Mouse (Mus musculus): ENCODE measurements around the gene Bach2.

The Bach2 gene

GRCm38 (mm10) chr4:32349361-32349760, 110.8 kb downstream of the Bach2 start:
- in situ Hi-C loops (cut with MboI, MseI): no loop called here

- in situ Hi-C loops (cut with MboI, MseI): loop anchor here (5.0 kb wide), 1 partner anchor 94 kb away; no protein-coding TSS in a partner anchor
These were observed 112.6 kb downstream of the Bach2 start for GRCm38 (mm10) chr4:32351236-32351635.

- in situ Hi-C loops (cut with MboI, MseI): loop anchor here (5.0 kb wide), 1 partner anchor 94 kb away; no protein-coding TSS in a partner anchor
These were observed 113.2 kb downstream of the Bach2 start for GRCm38 (mm10) chr4:32351661-32352246.

- in situ Hi-C loops (cut with MboI, MseI): loop anchor here (5.0 kb wide), 1 partner anchor 95 kb away; no protein-coding TSS in a partner anchor
These were observed 113.8 kb downstream of the Bach2 start for GRCm38 (mm10) chr4:32352442-32352841.

GRCm38 (mm10) chr4:32352842-32353241, 114.2 kb downstream of the Bach2 start:
- in situ Hi-C loops (cut with MboI, MseI): loop anchor here (5.0 kb wide), 1 partner anchor 96 kb away; no protein-coding TSS in a partner anchor

- in situ Hi-C loops (cut with MboI, MseI): no loop called here
These were observed 117.5 kb downstream of the Bach2 start for GRCm38 (mm10) chr4:32355935-32356617.

GRCm38 (mm10) chr4:32357996-32358600, 119.5 kb downstream of the Bach2 start:
- in situ Hi-C loops (cut with MboI, MseI): no loop called here

- in situ Hi-C loops (cut with MboI, MseI): no loop called here
These were observed 120.2 kb downstream of the Bach2 start for GRCm38 (mm10) chr4:32358602-32359464.

- in situ Hi-C loops (cut with MboI, MseI): loop anchor here (10.0 kb wide), 1 partner anchor 305 kb away; no protein-coding TSS in a partner anchor
These were observed 121.0 kb downstream of the Bach2 start for GRCm38 (mm10) chr4:32359634-32360033.

GRCm38 (mm10) chr4:32360496-32360895, 121.9 kb downstream of the Bach2 start:
- in situ Hi-C loops (cut with MboI, MseI): loop anchor here (10.0 kb wide), 1 partner anchor 306 kb away; no protein-coding TSS in a partner anchor

- in situ Hi-C loops (cut with MboI, MseI): loop anchor here (10.0 kb wide), 1 partner anchor 309 kb away; no protein-coding TSS in a partner anchor
These were observed 124.9 kb downstream of the Bach2 start for GRCm38 (mm10) chr4:32363488-32363984.

GRCm38 (mm10) chr4:32365144-32365907, 126.7 kb downstream of the Bach2 start:
- in situ Hi-C loops (cut with MboI, MseI): loop anchor here (10.0 kb wide), 1 partner anchor 311 kb away; no protein-coding TSS in a partner anchor

GRCm38 (mm10) chr4:32366176-32366575, 127.6 kb downstream of the Bach2 start:
- in situ Hi-C loops (cut with MboI, MseI): loop anchor here (10.0 kb wide), 1 partner anchor 311 kb away; no protein-coding TSS in a partner anchor

- in situ Hi-C loops (cut with MboI, MseI): loop anchor here (10.0 kb wide), 1 partner anchor 314 kb away; no protein-coding TSS in a partner anchor
These were observed 129.7 kb downstream of the Bach2 start for GRCm38 (mm10) chr4:32368345-32368744.

GRCm38 (mm10) chr4:32373085-32373484, 134.5 kb downstream of the Bach2 start:
- in situ Hi-C loops (cut with MboI, MseI): no loop called here

- in situ Hi-C loops (cut with MboI, MseI): no loop called here
These were observed 134.9 kb downstream of the Bach2 start for GRCm38 (mm10) chr4:32373527-32373926.

GRCm38 (mm10) chr4:32374751-32375582, 136.4 kb downstream of the Bach2 start:
- in situ Hi-C loops (cut with MboI, MseI): no loop called here

- in situ Hi-C loops (cut with MboI, MseI): no loop called here
These were observed 137.3 kb downstream of the Bach2 start for GRCm38 (mm10) chr4:32375721-32376526.

All from regulatory T cell (primary cell).